Mouse (Mus musculus) common myeloid progenitor, adult 5-6 weeks (primary cell): ENCODE measurements around the gene Spaca6. TPM values are rescaled to one million over a fixed set of nuclear protein-coding genes. Genes with fewer than 3 reads are reported as not detected.
"Not testable (repeated sequence)": the region's sequence is repeated elsewhere in the genome, so short reads cannot be mapped to it uniquely, and the experiment has no call there.

Experiments
- ATAC-seq: replicated peaks from 2 replicates; pipeline ENCODE4 v1.8.0; 2016; ENCODE audit warnings: low read depth, mild to moderate bottlenecking, moderate TSS enrichment, inconsistent platforms; ENCODE audit not compliant: poor library complexity, severe bottlenecking
- total RNA-seq: library from RNA; stranded (forward); fragments of 200-1000, 187-1606 nt; gene quantifications from 2 replicates; pipeline ENCODE4 v1.2.3, GENCODE M21; 2017

Gene Spaca6
- total RNA-seq, 1 experiment from 2014 or later = 0.87 TPM

DNA sequence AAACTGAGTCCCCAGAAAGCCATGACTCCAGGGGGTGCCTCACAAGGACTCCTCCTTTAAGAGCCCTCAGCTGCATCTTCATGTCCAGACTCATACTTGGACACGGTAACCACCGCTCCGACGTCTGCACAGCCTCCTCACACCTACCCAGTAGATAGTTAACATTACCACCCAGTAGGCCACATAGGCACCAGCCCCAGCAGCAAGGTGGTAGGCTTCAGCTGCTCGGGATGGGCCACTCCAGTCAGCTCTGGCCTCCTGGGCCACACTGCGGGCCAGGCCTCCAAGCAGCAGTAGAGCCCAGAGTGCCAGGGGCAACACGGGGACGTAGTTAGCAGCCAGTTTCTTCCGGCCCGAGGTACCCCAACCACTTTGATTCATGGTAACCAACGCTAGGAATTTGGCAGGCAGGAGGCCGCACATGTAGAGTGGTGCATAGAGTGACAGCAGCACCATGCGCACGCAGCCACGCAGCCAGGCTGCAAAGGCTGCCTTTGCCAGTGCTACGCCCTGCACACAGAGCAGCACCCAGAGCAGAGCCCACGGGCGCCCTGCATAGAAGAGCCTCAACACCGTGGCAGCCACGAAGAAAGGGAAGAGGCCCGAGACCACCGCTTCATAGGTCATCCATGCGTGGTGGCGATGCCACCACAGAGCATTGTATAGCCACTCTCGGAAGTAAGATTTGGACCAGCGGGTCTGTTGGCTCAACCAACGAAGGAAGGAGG lies 16.7 kb downstream of the Spaca6 start:
- ATAC-seq = no peak

DNA sequence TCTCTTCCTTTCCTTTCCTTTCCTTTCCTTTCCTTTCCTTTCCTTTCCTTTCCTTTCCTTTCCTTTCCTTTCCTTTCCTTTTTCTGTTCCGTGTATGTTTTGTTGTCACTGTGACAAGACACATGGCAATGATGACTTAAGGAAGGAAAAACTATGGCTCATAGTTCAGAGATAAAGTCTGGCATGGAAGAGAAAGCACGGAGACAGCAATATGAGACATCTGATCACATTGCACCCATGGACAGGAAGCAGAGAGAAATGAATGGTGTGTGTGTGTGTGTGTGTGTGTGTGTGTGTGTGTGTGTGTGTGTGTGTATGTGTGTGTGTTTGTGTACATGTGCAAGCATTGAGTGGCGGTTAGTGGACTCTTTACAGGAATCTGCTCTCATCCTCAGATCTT lies 17.6 kb downstream of the Spaca6 start:
- not testable (repeated sequence) for ATAC-seq

DNA sequence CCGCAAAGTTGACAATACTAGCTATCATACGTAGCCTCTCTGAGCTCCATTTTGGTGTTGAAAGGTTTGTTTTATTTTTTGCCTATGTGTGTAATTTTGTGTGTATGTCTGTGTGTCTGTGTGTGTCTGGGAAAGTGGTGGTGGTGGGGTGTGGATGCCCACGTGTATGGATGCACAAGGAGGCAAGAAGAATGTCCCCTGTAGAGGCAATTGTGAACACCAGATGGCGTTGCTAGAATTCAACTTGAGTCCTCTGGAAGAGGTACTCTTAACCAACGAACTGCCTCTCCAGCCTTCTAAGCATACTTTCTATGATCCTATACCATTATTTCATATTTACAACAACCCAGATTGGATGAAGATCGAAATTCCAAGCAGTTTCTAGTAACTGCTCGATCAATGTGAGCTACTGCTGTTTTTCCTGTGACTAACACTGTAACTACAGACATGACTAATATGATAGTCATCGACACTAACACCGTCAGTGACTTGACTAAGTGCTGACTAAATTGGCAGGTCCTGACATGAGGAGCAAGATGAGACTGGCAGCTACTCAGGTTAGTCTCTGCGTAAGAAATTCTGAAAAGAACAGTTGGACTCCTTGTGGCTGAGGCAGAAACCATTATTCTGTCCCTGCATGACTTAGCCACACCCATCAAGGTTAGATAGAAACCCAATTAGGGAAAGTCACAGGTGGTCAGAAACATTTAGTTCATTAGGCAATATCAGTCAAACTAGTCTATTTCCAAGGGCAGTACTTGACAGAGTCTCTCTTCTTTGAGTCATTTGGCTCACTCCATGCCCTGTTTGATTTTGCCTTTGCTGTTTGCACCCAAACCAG lies 18.4 kb downstream of the Spaca6 start:
- ATAC-seq = peak; percentile 67

DNA sequence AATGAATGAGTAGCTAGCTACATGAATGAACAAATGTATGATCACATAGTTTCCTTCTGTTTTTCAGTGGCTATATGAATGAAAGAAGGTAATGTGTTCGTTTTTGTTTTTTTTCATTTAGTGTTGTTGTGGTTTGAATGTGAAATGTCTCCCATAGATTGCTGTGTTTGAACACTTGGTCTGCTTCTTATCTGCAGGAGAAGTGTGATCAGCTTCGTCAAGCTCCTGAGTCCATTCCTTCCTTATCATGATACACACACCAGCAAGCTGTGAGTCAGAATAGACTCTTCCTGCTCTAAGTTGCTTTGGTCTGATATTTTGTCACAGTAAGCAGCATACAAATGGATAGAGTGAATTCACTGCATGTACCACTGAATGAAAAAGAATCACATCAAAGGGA lies 22.0 kb downstream of the Spaca6 start:
- ATAC-seq = peak; percentile 66

GRCm38 (mm10) chr17:17849906-17850712 lies 23.2 kb downstream of the Spaca6 start:
- ATAC-seq = no peak

DNA sequence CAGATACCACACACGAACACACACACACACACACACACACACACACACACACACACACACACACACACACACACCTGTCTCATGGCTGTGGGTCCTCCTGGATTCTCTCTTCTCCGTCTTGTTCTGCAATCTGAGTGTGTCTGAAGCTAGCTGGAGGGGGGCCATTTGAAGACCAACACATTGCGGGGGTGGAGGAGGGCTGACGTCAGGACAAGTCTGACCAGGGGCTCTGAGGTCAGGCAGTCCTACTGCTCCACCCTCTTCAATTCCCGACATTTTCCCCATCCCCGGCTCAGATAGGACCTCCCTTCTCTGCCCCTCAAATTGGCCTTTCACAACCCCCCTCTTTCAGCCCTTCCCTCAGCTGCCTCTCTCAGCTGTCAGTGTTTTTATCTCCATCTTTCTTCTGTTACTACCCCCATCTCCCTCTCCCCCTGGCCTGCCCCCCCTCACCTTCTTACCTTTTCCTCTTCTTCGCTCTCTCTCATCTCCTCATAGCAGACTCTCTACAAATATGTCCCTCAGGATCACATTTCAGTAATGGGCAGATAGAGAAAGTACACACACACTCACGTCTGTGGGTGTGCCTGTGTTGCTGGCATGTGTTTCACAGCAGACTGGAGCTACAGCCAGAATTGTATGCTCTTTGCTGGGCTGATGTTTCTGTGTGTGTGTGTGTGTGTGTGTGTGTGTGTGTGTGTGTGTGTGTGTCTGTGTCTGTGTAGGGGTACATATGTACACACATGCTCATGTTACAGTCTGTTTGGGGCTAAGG lies 28.3 kb downstream of the Spaca6 start, which contains the start of gene Has1:
Gene Has1, minus strand, starts transcription at position 142 of the 775 bp plus-strand sequence.
- no peak for ATAC-seq

DNA sequence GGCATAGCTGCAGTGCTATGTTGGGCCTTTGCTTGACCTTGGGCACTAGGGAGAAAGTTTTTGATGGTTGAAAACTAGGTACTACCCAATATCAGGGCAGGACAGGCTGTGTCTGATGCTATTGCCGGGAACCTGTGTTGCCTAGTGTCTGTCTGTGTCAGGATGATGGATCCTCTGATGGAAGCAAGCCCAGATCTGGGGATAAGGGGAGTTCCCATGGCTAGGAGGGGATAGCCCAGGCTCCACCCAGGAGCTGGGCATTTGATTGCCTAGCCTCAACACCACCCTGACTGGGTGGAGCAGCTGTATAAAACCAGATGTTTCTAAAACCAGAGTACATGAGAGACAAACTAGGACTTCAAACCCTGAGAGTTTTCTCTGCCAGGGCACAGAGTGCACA lies 29.7 kb downstream of the Spaca6 start:
- no peak for ATAC-seq

- ATAC-seq = no peak
These were observed 30.5 kb downstream of the Spaca6 start for GRCm38 (mm10) chr17:17857446-17857845.

- ATAC-seq = peak; percentile 88
These were observed 33.2 kb downstream of the Spaca6 start for GRCm38 (mm10) chr17:17860110-17860509.

DNA sequence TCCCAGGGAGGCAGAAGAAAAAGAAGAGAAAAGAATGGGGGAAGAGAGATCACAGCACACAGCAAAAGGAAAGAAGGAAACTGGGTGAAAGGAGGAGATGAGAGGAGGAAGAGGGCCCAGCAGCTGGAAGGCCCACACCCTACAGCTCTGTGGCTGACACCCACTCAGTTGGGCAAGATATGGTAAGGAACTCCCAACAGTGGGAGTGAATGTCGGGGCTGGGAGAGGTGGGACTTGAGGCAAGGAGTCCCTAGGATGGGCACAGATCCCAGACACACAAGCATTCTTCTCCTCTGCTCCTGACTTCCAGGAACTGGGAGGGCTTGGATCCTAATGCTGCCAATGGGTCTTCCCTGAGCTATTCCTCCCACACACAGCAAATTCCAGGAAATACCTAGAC lies 35.4 kb downstream of the Spaca6 start:
- no peak for ATAC-seq

DNA sequence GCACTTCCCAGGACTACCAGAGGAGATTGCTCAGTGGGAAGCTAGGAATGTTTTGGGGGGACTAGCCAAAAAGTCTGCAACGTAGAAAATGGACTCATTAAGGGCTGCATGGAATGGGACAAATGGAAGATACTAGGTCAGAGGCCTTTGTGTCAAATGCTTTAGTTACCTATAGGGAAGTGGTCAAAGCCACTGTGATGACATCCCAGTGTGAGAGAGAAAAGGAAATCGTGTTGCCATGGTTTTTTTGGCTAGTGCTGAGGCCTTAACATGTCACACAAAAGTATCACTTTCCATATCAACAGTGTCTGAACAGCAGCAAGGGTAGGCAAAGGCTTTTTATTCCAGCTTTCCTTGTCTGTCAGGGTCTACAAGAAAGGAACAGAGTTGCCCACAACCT lies 38.2 kb downstream of the Spaca6 start:
- ATAC-seq = peak; percentile 92

DNA sequence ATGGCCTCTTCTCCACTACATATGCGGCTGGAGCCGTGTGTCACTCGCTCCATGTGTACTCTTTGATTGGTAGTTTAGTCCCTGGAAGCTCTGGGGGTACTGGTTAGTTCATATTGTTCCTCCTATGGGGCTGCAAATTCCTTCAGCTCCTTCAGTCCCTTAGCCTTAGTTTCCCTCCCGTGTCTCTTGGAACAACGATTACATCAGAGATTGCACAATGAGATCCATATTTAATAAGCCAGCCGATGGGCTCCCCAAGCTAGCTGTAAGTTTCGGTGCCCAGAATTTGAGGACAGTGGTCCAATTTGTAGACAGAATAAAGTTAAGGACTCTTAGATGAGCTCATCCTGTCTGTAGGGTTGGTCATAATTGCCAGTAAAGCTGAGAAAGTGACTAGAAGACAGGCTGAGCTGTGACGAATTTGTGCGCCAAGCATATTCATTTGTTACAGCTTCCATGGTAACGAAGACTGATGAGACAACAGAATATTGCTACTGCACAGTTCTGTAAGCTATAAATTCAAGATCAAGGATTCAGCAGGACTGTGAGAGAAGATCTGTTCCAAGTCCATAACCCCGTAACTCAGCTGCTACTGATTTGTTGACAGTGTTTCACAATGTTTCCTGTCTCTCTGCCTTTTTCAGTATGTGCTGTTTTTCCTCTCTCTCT lies 40.0 kb downstream of the Spaca6 start:
- ATAC-seq = no peak

GRCm38 (mm10) chr17:17870892-17871550 lies 44.1 kb downstream of the Spaca6 start:
- peak; percentile 56 for ATAC-seq

- peak; percentile 87 for ATAC-seq
These were observed 44.7 kb downstream of the Spaca6 start for GRCm38 (mm10) chr17:17871697-17872096.

DNA sequence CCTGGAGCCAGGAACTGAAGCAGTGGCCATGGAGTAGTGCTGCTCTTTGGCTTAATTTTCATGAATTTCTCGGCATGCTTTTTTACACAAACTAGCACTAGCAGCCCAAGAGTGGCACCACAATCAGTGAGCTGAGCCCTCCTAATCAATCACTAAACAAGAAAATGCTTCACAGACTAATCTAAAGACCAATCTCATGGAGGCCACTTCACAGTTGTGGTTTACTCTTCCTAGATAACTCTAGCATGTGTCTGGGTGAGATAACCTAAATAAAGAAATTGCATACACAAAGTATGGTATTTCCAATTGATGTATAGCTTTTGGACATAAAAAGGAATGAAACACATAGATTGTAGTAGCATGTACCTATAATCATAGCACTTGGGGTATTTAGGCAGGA lies 52.4 kb downstream of the Spaca6 start:
- ATAC-seq = 0 out of 2 replicates have a peak, but pooled peaks have one; percentile 42

- no peak for ATAC-seq
These were observed 55.7 kb downstream of the Spaca6 start for GRCm38 (mm10) chr17:17882672-17883071.

- ATAC-seq = no peak
These were observed 56.9 kb downstream of the Spaca6 start, which contains the start of gene Fpr1 for GRCm38 (mm10) chr17:17883840-17884239. TSS of gene Fpr1 (minus strand) at chr17:17883940.

- ATAC-seq = no peak
These were observed 60.9 kb downstream of the Spaca6 start, which contains the start of the genes Fpr2 and Fpr3 for GRCm38 (mm10) chr17:17887774-17888248. TSS of gene Fpr2 (plus strand) at chr17:17887824. TSS of gene Fpr3 (plus strand) at chr17:17887852.
